Mouse (Mus musculus) gastrocnemius, postnatal 14 days (tissue): Measurements from ENCODE around the gene Ptprj. TPM values are rescaled to one million over a fixed set of nuclear protein-coding genes. Genes with fewer than 3 reads are reported as not detected.
"Not testable (repeated sequence)": the region's sequence is repeated elsewhere in the genome, so short reads cannot be mapped to it uniquely, and the experiment has no call there.

ENCODE experiments used
- DNase-seq: peaks from one replicate; pipeline ENCODE4 v3.0.0; 2021; ENCODE audit warnings: mixed read lengths
- intact Hi-C: fragments of 180-260 bp; cut with DNase I; formaldehyde crosslinking; loops from one replicate; pipeline ENCODE4 v1.15.1; 2025; ENCODE audit warnings: low total_unique reads
- total RNA-seq, 2 experiments: library from RNA; stranded (reverse); gene quantifications; 2 replicates each; pipeline ENCODE4 v1.2.3; 2021

Gene Ptprj
- total RNA-seq, 2 experiments from 2014 or later, result 6.5 to 6.6 TPM

DNA sequence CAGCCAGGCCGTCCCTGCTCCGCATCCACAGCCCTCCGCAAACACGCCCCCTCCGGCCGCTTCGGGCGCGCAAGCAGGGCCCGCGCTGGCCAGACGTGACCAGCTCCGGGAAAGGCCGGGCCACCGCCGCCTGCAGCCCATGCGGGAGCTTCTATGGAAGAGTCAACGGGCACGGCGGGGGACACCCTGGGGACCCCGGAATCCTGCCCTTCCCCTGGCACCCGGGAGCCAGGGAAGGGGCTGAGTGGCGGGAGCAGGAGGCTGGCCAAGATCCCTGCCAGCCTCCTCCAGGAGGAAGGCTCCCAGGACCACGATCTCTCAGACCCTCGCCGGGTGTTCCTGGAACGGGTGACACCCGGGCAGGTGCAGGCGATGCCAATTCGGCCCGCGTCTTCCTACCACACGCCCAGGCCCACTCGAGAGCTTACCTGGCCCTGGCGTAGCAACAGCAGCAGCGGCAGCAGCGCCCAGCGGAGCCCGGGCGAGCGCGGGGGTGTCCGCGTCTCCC is 665 bp downstream of the Ptprj start:
- intact Hi-C loops, result no loop called here
- DNase-seq, result peak; percentile 71

GRCm38 (mm10) chr2:90579038-90579727 is 1.3 kb downstream of the Ptprj start:
- no peak for DNase-seq

GRCm38 (mm10) chr2:90577451-90578279 is 2.8 kb downstream of the Ptprj start:
- DNase-seq, result no peak
- intact Hi-C loops, result no loop called here

More at GRCm38 (mm10) chr2:90579038-90579727, 1.3 kb downstream of the Ptprj start:
- intact Hi-C loops, result no loop called here

- intact Hi-C loops, result no loop called here
- no peak for DNase-seq
Observed at GRCm38 (mm10) chr2:90576936-90577335, 3.5 kb downstream of the Ptprj start.

GRCm38 (mm10) chr2:90576411-90576810 is 4.0 kb downstream of the Ptprj start:
- DNase-seq, result no peak
- intact Hi-C loops, result no loop called here

- intact Hi-C loops, result no loop called here
- DNase-seq, result no peak
Observed at GRCm38 (mm10) chr2:90575713-90576112, 4.7 kb downstream of the Ptprj start.

- DNase-seq, result no peak
- intact Hi-C loops, result no loop called here
Observed at GRCm38 (mm10) chr2:90575116-90575515, 5.3 kb downstream of the Ptprj start.

DNA sequence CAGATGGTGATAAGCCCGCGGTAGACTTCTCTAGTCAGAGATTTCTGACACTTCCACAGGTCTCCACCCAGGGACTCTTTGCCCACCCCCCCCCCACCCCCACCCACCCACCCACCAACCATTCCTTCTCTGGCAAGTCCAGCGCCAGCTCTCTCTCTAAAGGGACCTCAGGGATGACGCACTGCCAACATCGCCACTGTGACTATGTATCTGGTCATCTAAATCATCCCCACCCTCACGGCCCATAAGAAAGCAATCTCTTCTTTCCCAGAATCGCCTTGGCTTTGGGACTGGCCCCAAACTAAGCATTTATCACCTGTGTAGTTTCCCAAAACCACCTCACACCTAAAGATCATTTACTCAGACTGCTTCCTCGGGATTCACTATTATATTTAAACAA is 5.9 kb downstream of the Ptprj start:
- intact Hi-C loops, result no loop called here
- no peak for DNase-seq

- DNase-seq, result no peak
- intact Hi-C loops, result no loop called here
Observed at GRCm38 (mm10) chr2:90573640-90574526, 6.6 kb downstream of the Ptprj start.

DNA sequence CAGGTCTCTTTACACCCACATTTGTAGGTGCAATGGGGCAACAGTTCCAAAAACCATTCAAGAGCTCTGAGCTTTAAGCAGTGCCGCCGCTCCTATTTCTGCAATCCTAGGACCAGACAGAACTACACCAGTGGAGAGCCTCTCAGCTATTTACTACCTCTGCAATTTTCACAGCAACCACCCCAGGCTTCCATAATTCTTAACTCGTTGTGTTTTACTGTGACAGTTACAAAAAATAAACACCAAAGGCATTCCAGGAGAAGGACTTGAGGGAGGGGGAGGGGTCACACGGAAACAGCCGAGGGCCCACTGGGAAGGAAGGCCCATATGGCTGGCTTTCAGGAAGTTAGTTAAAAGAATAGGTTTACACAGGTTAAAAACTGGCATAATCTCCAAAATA is 8.3 kb downstream of the Ptprj start:
- no peak for DNase-seq
- intact Hi-C loops, result no loop called here

- DNase-seq, intact Hi-C loops: not testable (repeated sequence)
Observed at GRCm38 (mm10) chr2:90571399-90571798, 9.0 kb downstream of the Ptprj start.

- no peak for DNase-seq
- intact Hi-C loops, result no loop called here
Observed at GRCm38 (mm10) chr2:90570871-90571270, 9.6 kb downstream of the Ptprj start.

DNA sequence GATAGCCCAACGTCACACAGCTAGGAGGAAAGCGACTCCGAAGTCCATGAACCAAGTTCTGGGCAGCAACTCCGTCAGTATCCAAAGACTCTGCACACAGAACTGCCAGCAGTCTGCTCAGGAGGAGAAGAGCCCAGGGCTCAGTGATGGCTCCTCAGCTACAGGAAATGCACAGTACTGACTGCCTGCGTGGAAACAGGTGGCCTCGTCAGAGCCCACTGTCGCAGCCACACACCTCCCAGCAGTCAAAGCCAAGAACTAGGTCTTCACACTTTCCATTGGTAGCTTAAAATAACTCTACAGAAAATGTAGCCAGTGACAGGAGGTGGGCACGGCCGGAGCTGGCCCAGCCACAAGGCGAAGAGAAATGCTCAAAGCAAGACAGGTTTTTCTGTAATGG is 10.2 kb downstream of the Ptprj start:
- no peak for DNase-seq
- intact Hi-C loops, result no loop called here

DNA sequence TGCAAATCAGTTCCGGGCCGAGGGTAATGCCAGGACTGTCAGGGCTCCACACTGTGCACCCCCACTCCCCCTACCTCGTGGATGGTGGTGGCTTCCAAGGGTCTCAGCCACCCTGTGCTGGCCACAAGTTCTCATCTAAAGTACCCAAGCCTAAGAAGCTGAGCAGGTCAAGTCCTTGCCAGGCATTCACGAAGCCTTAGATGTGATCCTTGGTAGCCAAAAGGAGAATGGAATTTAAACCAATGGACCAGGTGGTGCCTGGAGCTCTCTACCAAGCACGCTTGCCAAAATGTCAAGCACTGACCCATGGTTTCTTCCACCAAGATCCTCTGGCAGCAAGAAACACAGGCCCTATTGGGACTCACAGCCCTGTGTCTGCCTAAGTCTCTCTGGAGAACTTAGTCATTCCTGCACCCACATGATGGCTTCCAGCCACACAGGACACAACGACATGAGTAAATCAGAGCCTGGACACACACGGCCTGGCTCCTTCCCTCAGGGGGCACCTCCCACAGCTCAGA is 11.4 kb downstream of the Ptprj start:
- intact Hi-C loops, result no loop called here
- DNase-seq, result no peak

DNA sequence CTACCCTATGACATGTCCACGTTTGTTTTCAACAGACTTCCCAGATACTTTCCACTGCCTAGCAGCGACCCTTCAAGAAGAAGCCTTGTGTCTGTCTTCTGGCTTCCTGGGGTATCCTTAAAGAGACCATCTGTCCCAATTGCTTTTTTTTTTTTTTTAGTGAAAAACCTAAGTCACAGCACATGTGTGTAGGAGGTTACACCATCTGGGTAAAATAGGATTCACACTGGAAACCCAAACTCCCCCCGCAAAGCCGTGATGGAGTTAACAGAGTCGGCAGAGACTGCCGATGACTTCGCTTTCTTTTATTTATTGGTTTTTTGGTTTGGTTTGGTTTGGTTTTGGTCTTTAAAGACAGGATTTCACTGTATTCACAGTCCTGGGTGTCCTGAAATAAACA is 12.4 kb downstream of the Ptprj start:
- intact Hi-C loops, result no loop called here

GRCm38 (mm10) chr2:90566773-90567528 is 13.5 kb downstream of the Ptprj start:
- intact Hi-C loops, result no loop called here
- no peak for DNase-seq

More for the DNA sequence above, 12.4 kb downstream of the Ptprj start:
- no peak for DNase-seq

- intact Hi-C loops, result no loop called here
- DNase-seq, result peak; percentile 33
Observed at GRCm38 (mm10) chr2:90566046-90566445, 14.4 kb downstream of the Ptprj start.

DNA sequence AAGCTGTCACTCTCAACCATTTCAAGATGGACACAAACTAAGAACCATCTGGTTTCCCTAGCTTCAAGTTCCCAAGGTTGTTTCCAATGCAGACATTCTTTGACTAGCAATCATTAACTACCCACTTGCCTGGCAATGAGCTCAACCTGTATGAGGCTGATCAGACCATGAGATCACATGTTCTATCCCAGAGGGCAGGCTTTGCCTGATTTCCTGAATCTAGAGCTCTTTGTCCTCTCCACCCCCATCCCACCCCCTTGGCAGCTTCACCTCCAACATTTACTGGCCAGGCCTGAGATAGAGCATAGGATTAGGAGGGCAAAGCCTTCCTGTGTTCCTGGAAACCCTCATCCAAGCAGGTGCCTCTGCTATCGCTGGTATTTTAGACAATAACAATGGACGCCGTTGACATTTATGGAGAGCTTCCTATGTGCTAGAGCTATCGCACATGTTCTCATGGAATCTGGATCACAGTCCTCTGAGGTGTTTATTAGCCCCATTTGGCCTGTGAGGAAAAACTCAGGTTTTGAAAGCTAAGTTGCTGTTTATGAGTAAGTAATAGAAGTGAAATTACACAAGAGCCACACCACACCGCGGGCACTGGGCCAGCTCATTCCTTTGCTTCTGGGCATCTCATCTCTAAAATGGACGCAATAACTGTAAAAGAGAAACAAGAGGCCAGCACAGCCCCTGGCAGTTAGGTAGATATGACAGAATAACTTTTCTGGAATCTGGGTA is 15.1 kb downstream of the Ptprj start:
- intact Hi-C loops, result no loop called here
- DNase-seq, result no peak
